Mouse (Mus musculus) A20 (cell line): ENCODE results near the gene Lmbrd1.
"Not testable (repeated sequence)": the region's sequence is repeated elsewhere in the genome, so short reads cannot be mapped to it uniquely, and the experiment has no call there.

Source experiments
- DNase-seq: peaks from one replicate; pipeline ENCODE4 v3.0.0-alpha.2; 2011; ENCODE audit warnings: low read depth, low spot score

Gene Lmbrd1

DNA sequence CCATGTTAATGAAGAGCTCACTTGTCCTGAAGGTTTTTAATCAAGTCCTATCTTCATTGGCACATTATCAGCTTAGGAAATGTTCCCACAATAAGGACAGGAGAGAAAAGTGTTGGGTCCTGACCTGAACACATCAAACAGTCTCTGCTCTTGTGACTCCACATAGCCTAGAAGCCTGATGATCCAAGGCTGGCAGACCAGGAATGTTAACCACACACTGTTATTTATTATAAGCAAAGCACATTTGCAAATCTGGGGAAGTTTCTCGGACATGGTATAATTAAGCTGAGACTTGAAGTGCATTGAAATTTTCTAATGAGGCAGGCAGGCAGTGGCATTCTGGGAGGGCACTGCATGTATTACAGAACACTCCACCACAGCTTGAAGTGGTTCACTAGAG lies 41.8 kb downstream of the Lmbrd1 start:
- no peak for DNase-seq

GRCm38 (mm10) chr1:24729784-24730183 lies 51.4 kb downstream of the Lmbrd1 start:
- no peak for DNase-seq

DNA sequence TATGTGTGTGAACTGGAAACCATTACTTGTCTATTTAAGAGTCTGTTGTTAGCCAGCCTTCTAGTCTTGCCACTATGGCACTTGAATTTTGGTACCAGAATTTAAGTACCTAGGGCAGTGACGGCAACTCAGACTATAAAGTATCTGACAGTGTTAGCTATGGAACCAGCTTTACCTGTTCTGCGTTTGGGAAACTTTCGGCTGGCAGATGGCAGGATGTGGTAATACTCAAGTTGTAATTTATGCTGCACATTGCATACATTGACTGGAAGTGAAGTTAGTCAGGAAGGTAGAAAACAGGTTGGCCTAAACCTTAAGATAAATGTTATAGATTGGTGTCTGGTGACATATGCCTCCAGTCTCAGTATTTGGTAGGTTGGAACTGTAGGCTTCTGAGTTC lies 53.9 kb downstream of the Lmbrd1 start:
- DNase-seq: no peak

- DNase-seq: no peak
Measured at GRCm38 (mm10) chr1:24734866-24735265, 56.4 kb downstream of the Lmbrd1 start.

DNA sequence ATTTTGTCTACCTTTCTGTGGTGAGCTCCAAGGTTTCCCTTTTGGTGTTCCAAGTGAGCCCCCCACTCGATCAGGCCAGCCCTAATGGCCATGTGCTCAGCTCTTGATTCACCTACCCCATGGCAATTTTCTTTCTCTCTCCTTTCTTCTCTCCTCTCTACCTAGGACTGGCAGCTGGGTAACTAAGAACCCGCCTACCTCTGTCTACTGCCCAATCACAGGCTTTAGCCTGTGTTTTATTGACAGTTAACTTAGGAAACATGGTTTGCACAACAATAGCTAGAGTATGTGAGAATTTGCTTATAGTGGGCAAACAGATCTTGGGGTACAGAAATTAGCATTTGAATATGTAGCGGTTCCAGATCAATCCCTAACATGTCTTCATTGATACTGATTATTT lies 62.5 kb downstream of the Lmbrd1 start:
- no peak for DNase-seq

DNA sequence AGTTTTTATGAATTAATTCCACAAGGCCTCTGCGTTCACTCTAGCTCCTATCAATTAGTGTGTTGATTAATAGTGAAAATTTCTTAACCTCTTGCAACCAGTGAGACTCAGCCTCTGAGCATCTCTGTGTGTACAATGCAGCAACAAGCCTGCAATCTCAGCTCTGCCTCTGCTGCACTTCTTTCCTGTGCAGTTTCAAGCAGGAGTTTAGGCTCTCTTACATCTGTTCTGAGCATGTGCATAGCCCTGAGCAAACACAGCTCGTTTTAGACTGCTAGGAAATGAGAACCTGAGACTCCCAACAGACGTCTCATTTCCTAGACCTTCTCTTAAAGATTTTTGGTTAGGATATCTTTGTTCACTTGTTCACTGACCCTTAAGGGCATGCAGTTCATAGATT lies 63.1 kb downstream of the Lmbrd1 start:
- no peak for DNase-seq

- DNase-seq: no peak
Measured at GRCm38 (mm10) chr1:24743191-24743924, 64.9 kb downstream of the Lmbrd1 start.

DNA sequence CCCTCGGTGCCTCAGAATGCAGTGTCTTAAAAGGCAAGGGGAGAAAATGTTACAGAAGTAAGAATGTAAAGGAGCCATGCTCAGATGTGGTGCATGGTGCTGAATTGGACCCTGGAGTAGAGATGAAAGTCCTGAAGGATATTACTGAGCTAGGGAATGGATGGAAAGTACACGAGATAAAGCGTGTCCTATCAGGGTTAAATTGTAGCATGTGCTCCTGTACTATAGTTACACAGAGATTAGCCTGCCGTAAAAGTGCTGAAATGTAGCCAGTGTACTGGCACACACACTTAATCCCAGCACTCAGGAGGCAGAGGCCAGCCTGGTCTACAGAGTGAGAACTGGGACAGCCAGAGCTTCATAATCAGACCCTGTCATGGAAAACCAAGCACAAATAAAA lies 74.3 kb downstream of the Lmbrd1 start:
- DNase-seq: no peak

GRCm38 (mm10) chr1:24758516-24758915 lies 80.1 kb downstream of the Lmbrd1 start:
- DNase-seq: no peak

- no peak for DNase-seq
Measured at GRCm38 (mm10) chr1:24766466-24766865, 88.0 kb downstream of the Lmbrd1 start.

- not testable (repeated sequence) for DNase-seq
Measured at GRCm38 (mm10) chr1:24767197-24767596, 88.8 kb downstream of the Lmbrd1 start.

DNA sequence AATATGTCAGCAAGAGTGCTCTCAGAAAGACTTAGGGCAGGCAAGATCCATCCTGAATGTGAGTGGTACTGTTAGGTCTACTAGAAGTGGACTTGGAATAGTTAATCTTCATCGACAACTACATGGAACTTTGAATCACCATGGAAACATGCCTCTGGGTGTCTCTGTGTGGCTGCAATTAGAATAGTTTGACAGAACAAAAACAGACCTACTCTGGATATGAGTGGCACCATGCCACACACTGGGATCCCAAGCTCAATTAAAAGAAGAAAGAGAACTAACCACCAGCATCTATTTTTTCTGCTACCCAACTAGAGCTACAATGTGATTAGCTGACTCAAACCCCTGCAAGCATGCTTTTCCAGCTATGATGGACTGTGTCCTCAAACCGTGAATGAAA lies 95.2 kb downstream of the Lmbrd1 start:
- DNase-seq: no peak

DNA sequence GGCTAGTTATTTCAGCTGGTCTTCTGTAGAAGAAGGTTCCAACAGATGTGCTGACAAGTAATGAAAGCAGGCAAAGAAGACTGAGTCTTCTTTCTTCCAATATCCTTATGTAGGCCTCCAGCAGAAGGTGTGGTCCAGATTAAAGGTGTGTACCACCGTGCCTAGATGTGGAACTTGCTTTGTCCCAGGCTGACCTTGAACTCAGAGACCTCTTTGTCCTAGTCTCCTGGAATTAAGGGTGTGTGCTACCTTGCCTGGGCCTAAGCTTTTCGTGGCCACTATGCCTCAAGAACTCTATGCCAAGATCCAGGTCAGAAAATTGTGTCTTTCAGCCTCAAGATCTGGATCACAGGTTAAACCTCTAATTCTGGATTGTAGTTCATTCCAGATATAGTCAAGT lies 98.1 kb downstream of the Lmbrd1 start:
- DNase-seq: no peak

DNA sequence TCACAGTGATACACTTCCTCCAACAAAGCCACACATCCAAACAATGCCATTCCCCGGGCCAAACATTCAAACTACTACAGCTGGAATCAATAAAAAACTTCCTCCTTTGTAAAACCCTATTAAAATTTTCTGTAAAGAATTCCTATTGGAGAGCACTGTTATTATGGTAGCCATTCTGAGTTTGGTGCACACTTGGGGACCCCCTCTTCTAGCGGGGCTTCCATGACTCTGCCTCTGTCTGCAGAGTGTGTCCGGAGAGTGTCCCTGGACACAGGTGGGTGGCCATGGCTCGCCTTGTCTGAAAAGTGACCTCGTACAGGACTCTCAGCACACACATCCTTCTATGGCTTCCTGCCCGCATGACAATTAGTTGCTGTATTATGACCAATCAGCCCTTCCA lies 114.7 kb downstream of the Lmbrd1 start:
- no peak for DNase-seq

GRCm38 (mm10) chr1:24807971-24808370 lies 129.5 kb downstream of the Lmbrd1 start:
- DNase-seq: not testable (repeated sequence)
